Mouse (Mus musculus) intestine, embryonic 15.5 days (tissue): Measurements from ENCODE around the gene Vat1l. TPM values are rescaled to one million over a fixed set of nuclear protein-coding genes. Genes with fewer than 3 reads are reported as not detected.

ENCODE experiments used
- ATAC-seq: fragments of 200-750 bp; cut with Nextera tagmentation; 2 replicates; pipeline ENCODE4 v1.8.0; 2017; ENCODE audit warnings: moderate TSS enrichment, moderate library complexity
- H3K27ac ChIP-seq: fragments of 300-500 bp; sonication (generic); 2 replicates; pipeline ENCODE4 v1.5.1; 2015; ENCODE audit warnings: mild to moderate bottlenecking, inconsistent platforms
- H3K27me3 ChIP-seq: fragments of 300-500 bp; sonication (generic); replicated peaks from 2 replicates; pipeline ENCODE4 v1.6.1; 2015; ENCODE audit warnings: inconsistent platforms
- H3K36me3 ChIP-seq: fragments of 300-500 bp; sonication (generic); 2 replicates; pipeline ENCODE4 v1.6.1; 2015; ENCODE audit warnings: inconsistent platforms
- H3K4me1 ChIP-seq: fragments of 300-500 bp; sonication (generic); replicated peaks from 2 replicates; pipeline ENCODE4 v1.6.1; 2015; ENCODE audit warnings: inconsistent platforms
- H3K4me2 ChIP-seq: fragments of 300-500 bp; sonication (generic); replicated peaks from 2 replicates; pipeline ENCODE4 v1.6.1; 2015; ENCODE audit warnings: mild to moderate bottlenecking, inconsistent platforms
- H3K4me3 ChIP-seq: fragments of 300-500 bp; sonication (generic); replicated peaks from 2 replicates; pipeline ENCODE4 v1.5.1; 2015; ENCODE audit warnings: inconsistent platforms
- H3K9ac ChIP-seq: fragments of 300-500 bp; sonication (generic); 2 replicates; pipeline ENCODE4 v1.6.1; 2015; ENCODE audit warnings: inconsistent platforms
- H3K9me3 ChIP-seq: fragments of 300-500 bp; sonication (generic); 2 replicates; pipeline ENCODE4 v1.6.1; 2016; ENCODE audit warnings: inconsistent platforms
- WGBS: fragments of 180-500 bp; shearing (Covaris S2); methylation state at CpG from one replicate; pipeline ENCODE4 v1.1.7; 2015; 5-methylcytosine and 5-hydroxymethylcytosine counted together
- polyA plus RNA-seq: library from polyadenylated mRNA; unstranded; fragments of >200 nt; fragmentation: Nextera tagmentation; extraction: Ambion mirVana; gene quantifications from 2 replicates; pipeline ENCODE4 v1.2.1, GENCODE M21; 2015

The Vat1l gene
- polyA plus RNA-seq, 1 experiment from 2014 or later = 3.5 TPM

- no peak for ATAC-seq
Observed at GRCm38 (mm10) chr8:114363656-114364055, 158.2 kb downstream of the Vat1l start.

GRCm38 (mm10) chr8:114369038-114369976 lies 163.9 kb downstream of the Vat1l start:
- H3K4me3 ChIP-seq = no peak overlapping the region
- H3K4me2 ChIP-seq = peak overlapping the region; percentile 29; the same call in 1 of the 2 replicates
- no peak overlapping the region for H3K9ac ChIP-seq
- H3K4me1 ChIP-seq = no peaks in the 10 kb centered on the region
- 37% methylated on average over 27 of the region's 27 CpGs for WGBS
- no peaks in the 10 kb centered on the region for H3K9me3 ChIP-seq
- no peak for ATAC-seq
- no peaks in the 10 kb centered on the region for H3K27me3 ChIP-seq
- no peak overlapping the region for H3K27ac ChIP-seq
- H3K36me3 ChIP-seq = no peaks in the 10 kb centered on the region

More at GRCm38 (mm10) chr8:114363656-114364055, 158.2 kb downstream of the Vat1l start:
- Histone ChIP-seq H3K4me2 (no peak overlapping the region), H3K4me1 (no peaks in the 10 kb centered on the region), H3K9ac (no peak overlapping the region), H3K36me3 (no peaks in the 10 kb centered on the region), H3K27me3 (no peaks in the 10 kb centered on the region), H3K9me3 (no peaks in the 10 kb centered on the region), H3K27ac (no peak overlapping the region), H3K4me3 (no peak overlapping the region)
- 53% methylated on average over 8 of the region's 8 CpGs for WGBS

- Histone ChIP-seq H3K9ac (no peak overlapping the region), H3K4me1 (no peaks in the 10 kb centered on the region), H3K27me3 (no peaks in the 10 kb centered on the region), H3K9me3 (no peaks in the 10 kb centered on the region), H3K4me2 (no peak overlapping the region), H3K36me3 (no peaks in the 10 kb centered on the region), H3K4me3 (no peak overlapping the region), H3K27ac (no peak overlapping the region)
- no peak for ATAC-seq
- WGBS = 74% methylated on average over 6 of the region's 6 CpGs
Observed at GRCm38 (mm10) chr8:114374390-114374789, 169.0 kb downstream of the Vat1l start.

- Histone ChIP-seq H3K36me3 (no peaks in the 10 kb centered on the region), H3K4me2 (no peak overlapping the region), H3K9me3 (no peaks in the 10 kb centered on the region), H3K4me3 (no peak overlapping the region), H3K9ac (no peak overlapping the region), H3K27me3 (no peaks in the 10 kb centered on the region), H3K4me1 (no peaks in the 10 kb centered on the region), H3K27ac (no peak overlapping the region)
- ATAC-seq = no peak
- WGBS = 86% methylated on average over 3 of the region's 3 CpGs
Observed at GRCm38 (mm10) chr8:114384189-114384588, 178.8 kb downstream of the Vat1l start.

- 44% methylated on average over 4 of the region's 4 CpGs for WGBS
- Histone ChIP-seq H3K4me3 (no peak overlapping the region), H3K9ac (no peak overlapping the region), H3K4me2 (no peak overlapping the region), H3K9me3 (no peaks in the 10 kb centered on the region), H3K4me1 (no peaks in the 10 kb centered on the region), H3K36me3 (no peaks in the 10 kb centered on the region), H3K27ac (no peak overlapping the region), H3K27me3 (no peaks in the 10 kb centered on the region)
- ATAC-seq = no peak
Observed at GRCm38 (mm10) chr8:114387494-114387893, 182.1 kb downstream of the Vat1l start.

- H3K9me3 ChIP-seq = no peaks in the 10 kb centered on the region
- WGBS = 84% methylated on average over 12 of the region's 13 CpGs
- H3K27ac ChIP-seq = no peak overlapping the region
- H3K4me1 ChIP-seq = no peaks in the 10 kb centered on the region
- no peak overlapping the region for H3K9ac ChIP-seq
- H3K4me2 ChIP-seq = no peak overlapping the region
- no peaks in the 10 kb centered on the region for H3K27me3 ChIP-seq
- ATAC-seq = no peak
- H3K4me3 ChIP-seq = no peak overlapping the region
- H3K36me3 ChIP-seq = no peaks in the 10 kb centered on the region
Observed at GRCm38 (mm10) chr8:114390465-114391254, 185.2 kb downstream of the Vat1l start.

GRCm38 (mm10) chr8:114398326-114398725 lies 192.9 kb downstream of the Vat1l start:
- H3K4me3 ChIP-seq = no peak overlapping the region
- no peaks in the 10 kb centered on the region for H3K27me3 ChIP-seq
- H3K4me2 ChIP-seq = no peak overlapping the region
- H3K4me1 ChIP-seq = no peaks in the 10 kb centered on the region
- ATAC-seq = no peak
- no peak overlapping the region for H3K27ac ChIP-seq
- 79% methylated on average over 5 of the region's 5 CpGs for WGBS
- no peak overlapping the region for H3K9ac ChIP-seq
- H3K36me3 ChIP-seq = no peaks in the 10 kb centered on the region
- no peaks in the 10 kb centered on the region for H3K9me3 ChIP-seq

- Histone ChIP-seq H3K36me3 (no peaks in the 10 kb centered on the region), H3K9ac (no peak overlapping the region), H3K27ac (no peak overlapping the region), H3K9me3 (no peaks in the 10 kb centered on the region), H3K27me3 (no peaks in the 10 kb centered on the region), H3K4me3 (no peak overlapping the region), H3K4me1 (no peaks in the 10 kb centered on the region), H3K4me2 (no peak overlapping the region)
- no peak for ATAC-seq
- 96% methylated on average over 5 of the region's 5 CpGs for WGBS
Observed at GRCm38 (mm10) chr8:114399273-114399672, 193.9 kb downstream of the Vat1l start.

GRCm38 (mm10) chr8:114401679-114402078 lies 196.3 kb downstream of the Vat1l start:
- H3K4me2 ChIP-seq = no peak overlapping the region
- 67% methylated on average over 7 of the region's 7 CpGs for WGBS

GRCm38 (mm10) chr8:114411421-114411820 lies 206.0 kb downstream of the Vat1l start:
- Histone ChIP-seq H3K9ac (no peak overlapping the region), H3K36me3 (no peaks in the 10 kb centered on the region), H3K4me3 (no peak overlapping the region), H3K9me3 (no peaks in the 10 kb centered on the region), H3K27me3 (no peaks in the 10 kb centered on the region), H3K4me1 (no peaks in the 10 kb centered on the region), H3K4me2 (no peak overlapping the region), H3K27ac (no peak overlapping the region)
- ATAC-seq = no peak
- 75% methylated on average over 3 of the region's 3 CpGs for WGBS

More at GRCm38 (mm10) chr8:114401679-114402078, 196.3 kb downstream of the Vat1l start:
- H3K9me3 ChIP-seq = no peaks in the 10 kb centered on the region
- no peaks in the 10 kb centered on the region for H3K36me3 ChIP-seq
- no peaks in the 10 kb centered on the region for H3K27me3 ChIP-seq
- no peak overlapping the region for H3K4me3 ChIP-seq
- H3K9ac ChIP-seq = no peak overlapping the region
- ATAC-seq = no peak
- H3K27ac ChIP-seq = no peak overlapping the region
- no peaks in the 10 kb centered on the region for H3K4me1 ChIP-seq

- H3K27me3 ChIP-seq = no peaks in the 10 kb centered on the region
- WGBS = 76% methylated on average over 8 of the region's 8 CpGs
- no peak for ATAC-seq
- no peaks in the 10 kb centered on the region for H3K9me3 ChIP-seq
- no peaks in the 10 kb centered on the region for H3K36me3 ChIP-seq
- H3K4me2 ChIP-seq = no peak within 1 kb of the TSS
- no peak within 1 kb of the TSS for H3K27ac ChIP-seq
- no peaks in the 10 kb centered on the region for H3K4me1 ChIP-seq
- no peak within 1 kb of the TSS for H3K4me3 ChIP-seq
- H3K9ac ChIP-seq = no peak within 1 kb of the TSS
Observed at GRCm38 (mm10) chr8:114417786-114418185, 212.4 kb downstream of the Vat1l start, which contains the start of gene Clec3a. Clec3a (plus strand) TSS chr8:114418086.

- no peaks in the 10 kb centered on the region for H3K27me3 ChIP-seq
- no peak for ATAC-seq
- H3K27ac ChIP-seq = no peak overlapping the region
- H3K4me1 ChIP-seq = no peaks in the 10 kb centered on the region
- 79% methylated on average over 5 of the region's 5 CpGs for WGBS
- H3K36me3 ChIP-seq = no peaks in the 10 kb centered on the region
- H3K9me3 ChIP-seq = no peaks in the 10 kb centered on the region
- H3K4me3 ChIP-seq = no peak overlapping the region
- no peak overlapping the region for H3K4me2 ChIP-seq
- H3K9ac ChIP-seq = no peak overlapping the region
Observed at GRCm38 (mm10) chr8:114418486-114418885, 213.1 kb downstream of the Vat1l start.
